Mouse (Mus musculus) kidney, embryonic 14.5 days (tissue): Measurements from ENCODE around the gene Ddc. TPM values are rescaled to one million over a fixed set of nuclear protein-coding genes. Genes with fewer than 3 reads are reported as not detected.

Source experiments
- ATAC-seq: fragments of 200-750 bp; cut with Nextera tagmentation; 2 replicates; pipeline ENCODE4 v1.8.0; 2017; ENCODE audit warnings: moderate number of reproducible peaks, mild to moderate bottlenecking, moderate TSS enrichment, moderate library complexity; ENCODE audit not compliant: low FRiP score, low TSS enrichment
- H3K27ac ChIP-seq: fragments of 300-500 bp; sonication (generic); 2 replicates; pipeline ENCODE4 v1.5.1; 2014; ENCODE audit warnings: low read depth, mild to moderate bottlenecking, low read length, moderate library complexity, mixed read lengths
- H3K27me3 ChIP-seq: fragments of 300-500 bp; sonication (generic); 2 replicates; pipeline ENCODE4 v1.6.1; 2014; ENCODE audit warnings: mild to moderate bottlenecking, low read length; ENCODE audit not compliant: control insufficient read depth, insufficient read depth
- H3K36me3 ChIP-seq: fragments of 300-500 bp; sonication (generic); 2 replicates; pipeline ENCODE4 v1.6.1; 2014; ENCODE audit warnings: low read length, mixed read lengths; ENCODE audit not compliant: control insufficient read depth, insufficient read depth
- H3K4me1 ChIP-seq: fragments of 300-500 bp; sonication (generic); 2 replicates; pipeline ENCODE4 v1.6.1; 2014; ENCODE audit warnings: low read length, mixed read lengths; ENCODE audit not compliant: control insufficient read depth, insufficient read depth
- H3K4me2 ChIP-seq: fragments of 300-500 bp; sonication (generic); replicated peaks from 2 replicates; pipeline ENCODE4 v1.6.1; 2014; ENCODE audit warnings: low read depth, mild to moderate bottlenecking, low read length
- H3K4me3 ChIP-seq: fragments of 300-500 bp; sonication (generic); 2 replicates; pipeline ENCODE4 v1.5.1; 2014; ENCODE audit warnings: mild to moderate bottlenecking, low read length
- H3K9ac ChIP-seq: fragments of 300-500 bp; sonication (generic); 2 replicates; pipeline ENCODE4 v1.6.1; 2014; ENCODE audit warnings: low read depth, mild to moderate bottlenecking, low read length, moderate library complexity
- H3K9me3 ChIP-seq: fragments of 300-500 bp; sonication (generic); 2 replicates; pipeline ENCODE4 v1.6.1; 2016; ENCODE audit warnings: low read length; ENCODE audit not compliant: control insufficient read depth
- WGBS: fragments of 180-500 bp; shearing (Covaris S2); extraction: QIAGEN DNeasy Blood & Tissue Kit; methylation state at CpG from one replicate; pipeline ENCODE4 v1.1.7; 2014; 5-methylcytosine and 5-hydroxymethylcytosine counted together
- polyA plus RNA-seq: library from polyadenylated mRNA; unstranded; fragments of >200 nt; fragmentation: Nextera tagmentation; extraction: Ambion mirVana; gene quantifications from 2 replicates; pipeline ENCODE4 v1.2.1, GENCODE M21; 2014

Ddc gene
- polyA plus RNA-seq, 1 experiment from 2014 or later, result 8.4 TPM

GRCm38 (mm10) chr11:11828251-11828650 is 69.7 kb downstream of the Ddc start:
- Histone ChIP-seq H3K4me2 (no peak overlapping the region), H3K9ac (peak overlapping the region; percentile 18; the same call in 1 of the 2 replicates), H3K4me3 (no peak overlapping the region), H3K4me1 (peaks cover 57% of the 10 kb centered on the region), H3K9me3 (no peaks in the 10 kb centered on the region), H3K27me3 (no peaks in the 10 kb centered on the region), H3K36me3 (no peaks in the 10 kb centered on the region), H3K27ac (peak overlapping the region; percentile 90)
- no peak for ATAC-seq
- 49% methylated on average over 5 of the region's 5 CpGs for WGBS

- Histone ChIP-seq H3K4me1 (peaks cover 55% of the 10 kb centered on the region), H3K4me3 (no peak overlapping the region), H3K4me2 (no peak overlapping the region), H3K27ac (no peak overlapping the region), H3K36me3 (no peaks in the 10 kb centered on the region), H3K9ac (no peak overlapping the region), H3K27me3 (no peaks in the 10 kb centered on the region), H3K9me3 (no peaks in the 10 kb centered on the region)
- no peak for ATAC-seq
These were observed 71.5 kb downstream of the Ddc start for GRCm38 (mm10) chr11:11826475-11826874.

GRCm38 (mm10) chr11:11825670-11826069 is 72.3 kb downstream of the Ddc start:
- Histone ChIP-seq H3K27ac (no peak overlapping the region), H3K36me3 (no peaks in the 10 kb centered on the region), H3K9ac (no peak overlapping the region), H3K9me3 (no peaks in the 10 kb centered on the region), H3K4me1 (peaks cover 55% of the 10 kb centered on the region), H3K27me3 (no peaks in the 10 kb centered on the region), H3K4me3 (no peak overlapping the region), H3K4me2 (no peak overlapping the region)
- no peak for ATAC-seq
- WGBS, result 65% methylated on average over 6 of the region's 6 CpGs

DNA sequence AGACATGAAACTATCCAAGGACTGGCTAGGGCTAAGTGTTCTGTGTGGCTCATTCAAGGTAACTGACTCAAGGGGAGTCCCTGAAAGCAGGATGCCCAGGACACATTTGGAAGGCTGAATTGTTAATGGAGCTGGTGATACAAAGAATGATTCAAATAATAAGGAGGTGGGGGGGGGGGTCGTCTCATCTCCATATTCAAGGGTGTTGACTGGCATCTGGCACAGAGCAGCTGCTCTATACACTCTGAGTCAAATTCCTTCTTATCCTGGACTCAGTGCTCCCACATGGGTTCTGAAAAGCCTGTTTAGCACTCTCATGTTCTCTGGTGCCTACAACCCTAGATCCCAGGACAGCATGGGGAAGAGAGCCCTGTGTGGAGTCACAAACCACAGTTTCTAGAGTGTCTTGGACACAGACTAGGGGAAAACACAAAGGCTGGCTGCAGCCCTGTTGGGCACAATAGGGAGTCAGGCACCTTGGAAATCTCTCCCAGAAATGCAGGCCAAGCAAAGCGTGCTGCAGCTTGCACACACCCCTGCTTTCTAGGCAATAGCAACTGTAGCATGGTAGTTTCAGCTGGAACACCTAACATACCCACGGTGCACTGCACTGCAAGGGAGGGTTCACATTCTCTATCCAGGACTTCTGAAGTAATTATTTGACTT is 72.8 kb downstream of the Ddc start:
- H3K36me3 ChIP-seq, result no peaks in the 10 kb centered on the region
- H3K9me3 ChIP-seq, result no peaks in the 10 kb centered on the region
- ATAC-seq, result no peak
- H3K4me1 ChIP-seq, result peaks cover 54% of the 10 kb centered on the region
- WGBS, result 64% methylated on average over 3 of the region's 3 CpGs
- H3K4me2 ChIP-seq, result no peak overlapping the region
- no peak overlapping the region for H3K9ac ChIP-seq
- no peak overlapping the region for H3K4me3 ChIP-seq
- H3K27ac ChIP-seq, result peak overlapping the region; percentile 30; the same call in 1 of the 2 replicates
- H3K27me3 ChIP-seq, result no peaks in the 10 kb centered on the region

- WGBS, result 42% methylated on average over 12 of the region's 12 CpGs
- Histone ChIP-seq H3K4me1 (peaks cover 47% of the 10 kb centered on the region), H3K9ac (peak overlapping the region; percentile 12; the same call in 1 of the 2 replicates), H3K27me3 (no peaks in the 10 kb centered on the region), H3K4me2 (no peak overlapping the region), H3K9me3 (no peaks in the 10 kb centered on the region), H3K27ac (peak overlapping the region; percentile 30; the same call in 1 of the 2 replicates), H3K4me3 (no peak overlapping the region), H3K36me3 (no peaks in the 10 kb centered on the region)
- ATAC-seq, result no peak
These were observed 73.7 kb downstream of the Ddc start for GRCm38 (mm10) chr11:11823980-11824911.

- peak overlapping the region; percentile 12; the same call in 1 of the 2 replicates for H3K4me2 ChIP-seq
- no peak overlapping the region for H3K4me3 ChIP-seq
- H3K4me1 ChIP-seq, result peaks cover 34% of the 10 kb centered on the region
- peak overlapping the region; percentile 98 for H3K27ac ChIP-seq
- H3K9ac ChIP-seq, result peak overlapping the region; percentile 54
- H3K27me3 ChIP-seq, result no peaks in the 10 kb centered on the region
- no peaks in the 10 kb centered on the region for H3K9me3 ChIP-seq
- WGBS, result 9% methylated on average over 20 of the region's 20 CpGs
- no peaks in the 10 kb centered on the region for H3K36me3 ChIP-seq
- ATAC-seq, result peak; percentile 70
These were observed 75.5 kb downstream of the Ddc start for GRCm38 (mm10) chr11:11822181-11823095.

GRCm38 (mm10) chr11:11821387-11821975 is 76.5 kb downstream of the Ddc start:
- Histone ChIP-seq H3K36me3 (no peaks in the 10 kb centered on the region), H3K9ac (peak overlapping the region; percentile 54; the same call in 1 of the 2 replicates), H3K9me3 (no peaks in the 10 kb centered on the region), H3K4me1 (peaks cover 34% of the 10 kb centered on the region), H3K4me2 (0 out of 2 replicates have a peak overlapping the region, but pooled peaks have one; percentile 12), H3K4me3 (no peak overlapping the region), H3K27ac (peak overlapping the region; percentile 98), H3K27me3 (no peaks in the 10 kb centered on the region)
- 7% methylated on average over 16 of the region's 16 CpGs for WGBS
- peak; percentile 88 for ATAC-seq

DNA sequence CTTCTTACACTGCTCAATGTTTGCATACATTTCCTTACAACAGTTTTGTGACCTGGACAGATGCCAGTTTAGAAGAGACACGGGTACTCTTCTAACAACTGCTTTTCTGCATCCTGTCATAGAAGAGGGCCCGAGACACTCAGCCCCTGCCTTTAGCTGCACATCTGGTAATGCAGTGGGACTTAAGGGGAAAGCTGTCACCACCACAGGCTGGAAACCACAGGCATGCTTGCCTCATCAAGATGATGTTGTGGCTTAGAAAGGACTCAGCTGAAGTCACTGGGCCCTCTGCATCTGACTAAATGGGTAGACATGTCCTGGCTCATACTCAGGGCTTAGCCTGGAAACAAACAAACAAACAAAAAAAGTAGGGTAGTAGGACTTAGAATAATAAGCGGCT is 77.2 kb downstream of the Ddc start:
- Histone ChIP-seq H3K4me2 (no peak overlapping the region), H3K36me3 (no peaks in the 10 kb centered on the region), H3K27me3 (no peaks in the 10 kb centered on the region), H3K27ac (peak overlapping the region; percentile 98; the same call in 1 of the 2 replicates), H3K9me3 (no peaks in the 10 kb centered on the region), H3K4me3 (no peak overlapping the region), H3K4me1 (peaks cover 34% of the 10 kb centered on the region), H3K9ac (no peak overlapping the region)
- 55% methylated on average over 3 of the region's 3 CpGs for WGBS
- no peak for ATAC-seq
